Mouse (Mus musculus): Measurements from ENCODE around the gene St6galnac5.
"Not testable (repeated sequence)": the region's sequence is repeated elsewhere in the genome, so short reads cannot be mapped to it uniquely, and the experiment has no call there.

DNA sequence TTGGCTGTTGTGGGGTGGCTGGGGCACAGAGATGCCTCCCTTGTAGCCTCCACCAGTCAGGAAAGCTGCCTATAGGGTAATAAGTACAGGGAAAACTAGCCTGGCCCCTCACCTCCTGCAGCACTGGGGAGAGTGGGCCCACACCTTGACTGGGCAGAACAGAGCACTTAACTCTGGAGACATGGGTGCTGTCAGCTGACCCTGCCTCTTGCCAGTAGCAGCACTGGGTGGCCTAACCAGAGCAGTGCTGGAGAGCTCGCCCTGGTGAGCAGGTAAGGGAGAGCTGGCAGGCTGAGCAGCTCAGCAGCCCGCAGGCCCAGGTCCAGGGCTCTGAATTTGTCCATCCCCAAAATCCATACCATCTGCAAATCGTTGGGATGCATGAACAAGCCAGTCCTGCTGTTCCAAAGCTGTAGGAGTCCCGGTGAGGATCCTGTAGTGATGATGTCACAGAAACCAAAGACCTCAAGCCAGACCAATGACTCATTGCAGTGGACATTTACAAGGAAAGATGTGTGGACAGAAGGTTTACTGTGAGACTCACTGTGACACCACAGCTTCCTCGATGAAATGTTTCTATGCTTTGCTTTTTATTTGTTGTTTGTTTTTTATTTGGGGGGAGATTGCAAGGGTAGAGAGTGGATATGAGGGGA is 193.6 kb downstream of the St6galnac5 start:
- TF ChIP-seq CTCF (IDR thresholded peaks at IDR 0.05; ENCODE audit: extremely low read depth, insufficient read length, insufficient replicate concordance, low read depth, low read length); POLR2A (IDR thresholded peaks at IDR 0.05; ENCODE audit: low read depth, low read length): not testable (repeated sequence)

Measured in small intestine, adult 2 months (tissue).